Mouse (Mus musculus) B cell, adult (primary cell): Measurements from ENCODE around the gene Ecd. TPM values are rescaled to one million over a fixed set of nuclear protein-coding genes. Genes with fewer than 3 reads are reported as not detected.

Experiments
- total RNA-seq: library from RNA; stranded (reverse); gene quantifications from 4 replicates; pipeline ENCODE4 v1.2.4, GENCODE M21; 2023; ENCODE audit not compliant: inconsistent age

Ecd gene
- 48.4 to 50.7 TPM (median 49.4 TPM) in 4 replicates for total RNA-seq

DNA sequence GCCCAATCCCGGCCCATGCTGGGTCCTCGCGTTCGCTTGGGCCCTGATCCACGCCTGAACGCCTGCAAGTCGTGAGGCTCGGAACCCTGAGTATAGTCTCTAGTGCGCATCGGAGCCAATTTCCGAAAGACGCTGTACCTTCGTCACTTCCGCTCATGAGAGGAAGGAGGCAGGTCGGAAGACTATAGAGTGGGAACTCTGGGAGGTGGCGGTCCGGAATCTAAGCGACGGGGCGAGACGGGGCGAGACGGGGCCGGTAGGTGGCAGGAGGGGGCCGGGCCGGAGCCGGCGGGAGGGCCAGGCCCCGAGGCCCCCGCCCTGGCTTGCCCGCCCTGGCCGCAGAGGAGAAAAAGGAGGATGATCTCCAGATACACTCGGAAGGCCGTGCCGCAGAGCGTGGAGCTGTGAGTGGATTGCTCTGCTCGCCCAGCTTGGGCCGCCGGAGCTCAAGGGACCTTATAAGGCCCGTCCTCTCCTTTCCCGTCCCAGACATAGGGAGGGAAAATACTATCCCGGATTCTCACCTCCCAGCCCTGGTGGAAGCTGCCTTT lies at the start of gene Ecd, which contains the start of gene Fam149b:
Gene Ecd (minus strand): TSS at position 131 of the 551 bp plus-strand sequence.
Gene Fam149b (plus strand): TSS at position 172 of the 551 bp plus-strand sequence.

DNA sequence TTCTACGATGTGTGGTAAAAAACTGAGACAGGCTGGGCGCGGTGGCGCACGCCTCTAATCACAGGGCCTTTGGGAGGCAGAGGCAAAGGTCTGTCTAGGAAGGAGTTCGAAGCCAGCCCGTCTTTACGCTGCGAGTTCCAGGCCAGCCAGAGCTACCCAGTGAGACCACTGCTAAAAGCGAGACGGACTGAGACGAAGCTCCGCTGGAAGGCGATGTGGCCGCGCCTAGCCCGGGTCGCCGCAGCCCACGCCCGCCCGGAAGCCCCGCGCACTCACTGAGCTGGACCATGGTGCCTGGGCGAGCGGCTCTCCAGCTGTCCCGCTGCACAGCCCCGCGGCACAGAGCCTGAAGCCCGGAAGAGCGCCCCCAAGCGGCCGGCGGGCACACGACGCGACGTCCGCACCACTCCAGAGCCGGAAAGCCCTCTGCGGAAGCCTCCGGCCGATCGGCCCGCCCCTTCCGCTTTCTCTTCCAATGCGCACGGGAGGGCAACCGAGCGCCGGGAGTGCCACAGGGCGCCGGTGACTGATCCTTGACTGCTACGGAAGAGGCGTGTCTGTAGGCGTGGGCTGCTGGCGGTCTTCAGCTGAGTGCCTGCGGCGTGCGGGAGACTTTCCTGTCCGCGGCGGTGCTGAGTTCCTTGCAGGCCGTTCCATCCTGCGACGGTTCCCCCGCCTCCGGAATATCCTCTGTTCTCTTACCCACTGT lies 45.4 kb upstream of the Ecd start, which contains the start of gene Mrps16:
Gene Mrps16 (minus strand): TSS at position 430 of the 709 bp plus-strand sequence.

DNA sequence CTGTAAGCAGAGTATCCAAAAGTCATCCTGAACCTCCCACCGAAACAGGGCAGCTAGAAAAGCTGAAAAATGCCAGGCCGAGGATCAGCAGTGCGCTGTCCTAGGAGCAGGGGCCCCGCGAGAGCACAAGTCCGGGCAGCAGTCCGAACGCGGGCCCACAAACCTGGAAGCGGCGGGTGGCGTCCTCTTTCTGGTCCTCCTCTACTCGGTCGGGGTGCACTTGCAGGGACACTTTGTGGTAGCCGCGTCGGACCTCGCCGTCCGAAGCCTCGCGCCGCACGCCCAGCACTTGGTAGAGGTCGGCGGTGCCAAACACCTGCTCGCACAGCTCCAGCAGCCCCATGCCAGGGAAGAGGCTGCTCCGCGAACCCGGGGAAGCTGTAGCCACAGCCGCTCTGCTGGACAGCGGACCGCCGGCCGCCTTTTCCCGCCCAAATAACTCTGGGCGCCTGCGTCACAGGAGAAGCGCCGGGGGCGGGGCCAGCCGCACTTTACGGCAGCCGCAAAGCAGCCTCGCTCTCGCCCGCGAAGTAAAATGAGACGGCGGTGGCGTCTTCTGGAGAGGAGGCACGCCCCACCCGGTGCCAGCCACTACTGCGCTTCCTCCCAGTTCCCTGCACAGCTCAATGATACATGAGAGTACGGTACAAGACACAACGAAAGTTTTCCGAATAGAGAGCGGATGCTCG lies 40.7 kb upstream of the Ecd start, which contains the start of gene Dnajc9:
Gene Dnajc9 (minus strand): TSS at position 470 of the 689 bp plus-strand sequence.

DNA sequence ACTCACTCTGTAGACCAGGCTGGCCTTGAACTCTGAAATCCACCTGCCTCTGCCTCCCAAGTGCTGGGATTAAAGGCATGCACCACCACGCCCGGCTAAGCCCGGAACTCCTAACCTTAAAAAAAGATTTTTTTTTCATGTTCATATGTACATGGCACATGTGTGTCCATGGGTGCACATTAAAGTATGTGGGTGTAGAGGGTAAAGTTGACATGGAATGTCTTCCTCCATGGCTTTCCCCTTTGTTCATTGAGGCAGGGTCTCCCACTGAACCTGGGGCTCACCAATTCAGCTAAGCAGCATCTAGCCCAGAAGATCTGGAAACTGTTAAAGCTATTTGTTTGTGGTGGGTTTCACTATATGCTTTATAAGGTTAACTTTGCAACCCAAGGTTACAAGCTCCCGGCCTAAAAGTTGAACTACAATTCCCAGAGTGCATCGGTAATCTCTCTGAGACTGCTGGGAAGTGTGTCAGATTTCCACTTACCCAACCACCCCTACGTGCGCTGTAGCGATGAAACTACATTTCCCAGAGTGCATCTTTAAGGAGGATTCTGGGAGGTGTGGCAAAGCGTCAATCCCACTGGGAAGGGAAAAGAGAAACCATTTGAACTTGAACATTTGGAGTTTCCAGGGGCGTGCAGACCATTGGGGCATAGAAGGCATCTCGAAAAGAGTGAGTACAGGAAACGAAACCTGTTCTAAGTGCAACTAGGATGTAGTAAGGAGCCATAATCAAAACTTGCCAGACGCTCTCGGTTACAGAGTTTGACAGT lies 53.6 kb downstream of the Ecd start, which contains the start of gene Nudt13:
Gene Nudt13 (plus strand): TSS at position 581 of the 776 bp plus-strand sequence.

Other genes starting within 250 kb of the Ecd start
- gene Saysd1, start 209.6 kb downstream of the Ecd start, total RNA-seq: 3.6 to 5.7 TPM (median 4.6 TPM) in 4 replicates
- 19.5 to 22.1 TPM (median 21.5 TPM) in 4 replicates for gene Kcnk5, start 166.3 kb downstream of the Ecd start, total RNA-seq
- not detected in 4 replicates for gene Kcnk16, start 78.9 kb downstream of the Ecd start, total RNA-seq
- gene Nudt13, start 53.4 kb downstream of the Ecd start, total RNA-seq: 19.7 to 26.7 TPM (median 25.4 TPM) in 4 replicates
- 32.7 to 40.9 TPM (median 37.8 TPM) in 4 replicates for gene Fam149b, start within 50 bp of the Ecd start, total RNA-seq
- 71.4 to 100 TPM (median 83.0 TPM) in 4 replicates for gene Dnajc9, start 40.8 kb upstream of the Ecd start, total RNA-seq
- 37.0 to 48.3 TPM (median 37.6 TPM) in 4 replicates for gene Mrps16, start 45.5 kb upstream of the Ecd start, total RNA-seq
- 0.22 to 0.60 TPM in 2 of 4 replicates, not detected in the others for gene Cfap70, start 104.1 kb upstream of the Ecd start, total RNA-seq
- 44.5 to 58.3 TPM (median 51.4 TPM) in 4 replicates for gene Anxa7, start 132.0 kb upstream of the Ecd start, total RNA-seq
- 3.6 to 5.4 TPM (median 4.4 TPM) in 4 replicates for gene Mss51, start 148.8 kb upstream of the Ecd start, total RNA-seq
- 103 to 113 TPM (median 110 TPM) in 4 replicates for gene Ppp3cb, start 198.5 kb upstream of the Ecd start, total RNA-seq